Mouse (Mus musculus) MEL (cell line): ENCODE data around the gene Atp8a2. TPM values are rescaled to one million over a fixed set of nuclear protein-coding genes. Genes with fewer than 3 reads are reported as not detected.

Experiments used
- DNase-seq: peaks from one replicate; pipeline ENCODE4 v3.0.0; 2011; ENCODE audit warnings: low read depth, low spot score
- H3K27ac ChIP-seq: 2 replicates; pipeline ENCODE4 v1.5.1; 2012; ENCODE audit warnings: low read depth, mild to moderate bottlenecking, control low read depth, low read length, moderate library complexity; ENCODE audit not compliant: control insufficient read depth
- H3K27me3 ChIP-seq, 2 experiments: fragments of 150-350 bp in 1 of 2; sonication (generic) in 1 of 2; 2 replicates each; pipeline ENCODE4 v1.6.1; 2012; ENCODE audit warnings: low read length in 2 of 2, mild to moderate bottlenecking in 2 of 2, improper control_type of control experiment in 1 of 2, moderate library complexity in 1 of 2; ENCODE audit not compliant: insufficient read depth in 2 of 2, control insufficient read depth in 1 of 2
- H3K36me3 ChIP-seq, 2 experiments: 2 replicates each; pipeline ENCODE4 v1.6.1; 2012 to 2014; ENCODE audit warnings: low read length in 2 of 2, improper control_type of control experiment in 1 of 2, inconsistent platforms in 1 of 2, mild to moderate bottlenecking in 1 of 2; ENCODE audit not compliant: insufficient read depth in 2 of 2, control insufficient read depth in 1 of 2
- H3K4me1 ChIP-seq, 2 experiments: fragments of 150-350 bp in 1 of 2; sonication (generic) in 1 of 2; 2 replicates each; pipeline ENCODE4 v1.6.1; 2012; ENCODE audit warnings: low read length in 2 of 2, improper control_type of control experiment in 1 of 2, mild to moderate bottlenecking in 1 of 2; ENCODE audit not compliant: insufficient read depth in 2 of 2, control insufficient read depth in 1 of 2
- H3K4me3 ChIP-seq, 2 experiments: fragments of 150-350 bp in 1 of 2; sonication (generic) in 1 of 2; 2 replicates each; pipeline ENCODE4 v1.5.1; 2012; ENCODE audit warnings: low read depth in 2 of 2, low read length in 2 of 2, mild to moderate bottlenecking in 2 of 2, moderate library complexity in 2 of 2, control low read depth in 1 of 2, improper control_type of control experiment in 1 of 2; ENCODE audit not compliant: control insufficient read depth in 1 of 2, insufficient read depth in 1 of 2
- H3K79me2 ChIP-seq: 2 replicates; pipeline ENCODE4 v1.6.1; 2012; ENCODE audit warnings: mild to moderate bottlenecking, low read length, moderate library complexity; ENCODE audit not compliant: control insufficient read depth, poor library complexity, insufficient read depth
- H3K9ac ChIP-seq: 2 replicates; pipeline ENCODE4 v1.6.1; 2012; ENCODE audit warnings: low read depth, mild to moderate bottlenecking, control low read depth, low read length, moderate library complexity; ENCODE audit not compliant: control insufficient read depth, poor library complexity, severe bottlenecking
- H3K9me3 ChIP-seq: fragments of 150-350 bp; sonication (generic); replicated peaks from 2 replicates; pipeline ENCODE4 v1.6.1; 2012; ENCODE audit warnings: mild to moderate bottlenecking, low read length, improper control_type of control experiment, moderate library complexity; ENCODE audit not compliant: insufficient read depth
- CHD1 ChIP-seq: IDR thresholded peaks from 2 replicates; pipeline ENCODE4 v1.6.1; 2012; ENCODE audit warnings: low read depth, mild to moderate bottlenecking, inconsistent platforms, low read length, improper control_type of control experiment
- ELF1 ChIP-seq: IDR thresholded peaks from 2 replicates; pipeline ENCODE4 v1.6.1; 2014; ENCODE audit warnings: low read depth, mild to moderate bottlenecking, inconsistent platforms, low read length, improper control_type of control experiment, moderate library complexity
- GABPA ChIP-seq: IDR thresholded peaks from 2 replicates; pipeline ENCODE4 v1.6.1; 2012; ENCODE audit warnings: low read depth, mild to moderate bottlenecking, inconsistent platforms, low read length, improper control_type of control experiment, moderate library complexity
- HCFC1 ChIP-seq: IDR thresholded peaks from 2 replicates; pipeline ENCODE4 v1.6.1; 2012; ENCODE audit warnings: low read depth, mild to moderate bottlenecking, inconsistent platforms, low read length, improper control_type of control experiment, moderate library complexity
- JUND ChIP-seq: IDR thresholded peaks from 2 replicates; pipeline ENCODE4 v1.6.1; 2011; ENCODE audit warnings: low read depth, mild to moderate bottlenecking, improper control_type of control experiment, low read length
- MXI1 ChIP-seq: IDR thresholded peaks from 2 replicates; pipeline ENCODE4 v1.6.1; 2011; ENCODE audit warnings: mild to moderate bottlenecking, low read depth, low read length, improper control_type of control experiment
- MYC ChIP-seq: IDR thresholded peaks from 2 replicates; pipeline ENCODE4 v1.6.1; 2011; ENCODE audit warnings: low read depth, mild to moderate bottlenecking, low read length, improper control_type of control experiment, moderate library complexity
- NELFE ChIP-seq: IDR thresholded peaks from 2 replicates; pipeline ENCODE4 v1.6.1; 2011; ENCODE audit warnings: low read depth, low read length, improper control_type of control experiment
- NRF1 ChIP-seq: IDR thresholded peaks from 2 replicates; pipeline ENCODE4 v1.6.1; 2014; ENCODE audit warnings: low read depth, mild to moderate bottlenecking, inconsistent platforms, low read length, improper control_type of control experiment, moderate library complexity; ENCODE audit not compliant: poor library complexity, insufficient read depth, severe bottlenecking
- POLR2A ChIP-seq, 2 experiments: IDR thresholded peaks; 2 replicates each; pipeline ENCODE4 v1.6.1; 2011 to 2012; ENCODE audit warnings: low read length in 2 of 2, mild to moderate bottlenecking in 2 of 2, control low read depth in 1 of 2, improper control_type of control experiment in 1 of 2, low read depth in 1 of 2, moderate library complexity in 1 of 2; ENCODE audit not compliant: control insufficient read depth in 1 of 2, insufficient read depth in 1 of 2, poor library complexity in 1 of 2
- POLR2AphosphoS2 ChIP-seq: IDR thresholded peaks from 2 replicates; pipeline ENCODE4 v1.6.1; 2011; ENCODE audit warnings: low read length, improper control_type of control experiment
- POLR2AphosphoS5 ChIP-seq: IDR thresholded peaks from 2 replicates; pipeline ENCODE4 v1.6.1; 2012; ENCODE audit warnings: low read depth, borderline replicate concordance, mild to moderate bottlenecking, inconsistent platforms, low read length, moderate library complexity, mixed read lengths
- RAD21 ChIP-seq: IDR thresholded peaks from 2 replicates; pipeline ENCODE4 v1.6.1; 2011; ENCODE audit warnings: mild to moderate bottlenecking, low read depth, low read length, improper control_type of control experiment
- RCOR1 ChIP-seq: IDR thresholded peaks from 2 replicates; pipeline ENCODE4 v1.6.1; 2012; ENCODE audit warnings: low read depth, mild to moderate bottlenecking, inconsistent platforms, low read length, improper control_type of control experiment
- SIN3A ChIP-seq: IDR thresholded peaks from 2 replicates; pipeline ENCODE4 v1.6.1; 2012; ENCODE audit warnings: low read length, improper control_type of control experiment, inconsistent platforms
- TAL1 ChIP-seq: IDR thresholded peaks from 2 replicates; pipeline ENCODE4 v1.6.1; 2012; ENCODE audit warnings: mild to moderate bottlenecking, inconsistent platforms, low read length, moderate library complexity, mixed read lengths
- TBP ChIP-seq: IDR thresholded peaks from 2 replicates; pipeline ENCODE4 v1.8.0; 2011; ENCODE audit warnings: low read depth, low read length, improper control_type of control experiment
- ZKSCAN1 ChIP-seq: IDR thresholded peaks from 2 replicates; pipeline ENCODE4 v1.6.1; 2012; ENCODE audit warnings: low read depth, mild to moderate bottlenecking, inconsistent platforms, low read length, improper control_type of control experiment, moderate library complexity
- ZMIZ1 ChIP-seq: IDR thresholded peaks from 2 replicates; pipeline ENCODE4 v1.6.1; 2012; ENCODE audit warnings: low read depth, mild to moderate bottlenecking, inconsistent platforms, low read length, improper control_type of control experiment, moderate library complexity
- polyA plus RNA-seq, 2 experiments: library from polyadenylated mRNA; stranded (reverse) in 1 of 2; unstranded in 1 of 2; fragments of >175 nt in 1 of 2; fragments of >200 nt in 1 of 2; gene quantifications; 2 replicates each; pipeline versions ENCODE4 v1.2.1 to v1.2.4; 2012; ENCODE audit warnings: low replicate concordance in 2 of 2, low read depth in 1 of 2; ENCODE audit not compliant: insufficient read length in 2 of 2, insufficient read depth in 1 of 2, missing spikeins in 1 of 2
- total RNA-seq: library from RNA; depleted of rRNA; stranded (reverse); fragments of 300-350 nt; gene quantifications from 2 replicates; pipeline ENCODE4 v1.2.3, GENCODE M21; 2012

The Atp8a2 gene
- total and polyA plus RNA-seq, 3 experiments = 0.29 to 0.39 TPM; not detected in 1

DNA sequence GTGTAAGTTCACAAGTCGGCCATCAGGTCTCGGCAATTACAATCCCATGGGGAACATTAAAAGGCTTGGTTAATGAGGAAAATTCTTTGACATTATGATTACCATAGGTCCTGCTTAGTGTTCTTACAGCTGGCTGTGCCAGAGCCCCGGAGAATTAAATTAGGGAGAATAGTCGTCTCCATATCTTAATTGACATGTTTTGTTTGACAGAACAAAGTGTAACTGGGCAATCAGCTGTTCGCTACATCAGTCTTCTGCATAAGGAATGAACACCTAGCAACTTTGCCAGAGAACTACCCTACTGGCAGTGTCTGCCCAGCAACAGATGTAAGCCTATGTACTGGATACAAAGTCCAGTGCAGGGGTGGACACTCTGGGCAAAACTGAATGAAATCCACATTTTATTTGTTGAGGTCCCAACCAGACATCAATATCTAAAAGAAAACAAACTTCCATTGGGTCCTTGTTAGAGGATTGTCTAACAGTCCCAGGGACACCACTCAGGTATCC lies 225.7 kb downstream of the Atp8a2 start:
- no peaks in the 10 kb centered on the region for H3K36me3 ChIP-seq
- H3K4me3 ChIP-seq = no peak overlapping the region
- H3K9me3 ChIP-seq = no peaks in the 10 kb centered on the region
- TF ChIP-seq POLR2A (IDR thresholded peaks at IDR 0.05; ENCODE audit: control insufficient read depth in 1 of 2, insufficient read depth in 1 of 2, low read depth in 1 of 2, low read length in 2 of 2, poor library complexity in 1 of 2) = no peak
- TF ChIP-seq RCOR1 = no peak
- no peak for TF ChIP-seq HCFC1
- no peak for TF ChIP-seq ZMIZ1
- TF ChIP-seq GABPA = no peak
- no peak for TF ChIP-seq NELFE
- no peak for TF ChIP-seq RAD21
- no peak for TF ChIP-seq SIN3A
- TF ChIP-seq TBP = no peak
- TF ChIP-seq JUND = no peak
- no peak for TF ChIP-seq ZKSCAN1
- no peak for TF ChIP-seq CHD1
- no peak for TF ChIP-seq TAL1
- TF ChIP-seq ELF1 = no peak
- no peak for TF ChIP-seq MXI1
- no peak for TF ChIP-seq MYC
- no peak for TF ChIP-seq NRF1
- no peak for TF ChIP-seq POLR2AphosphoS5
- no peak overlapping the region for H3K27ac ChIP-seq
- H3K27me3 ChIP-seq = no peaks in the 10 kb centered on the region
- no peak overlapping the region for H3K9ac ChIP-seq
- no peaks in the 10 kb centered on the region for H3K4me1 ChIP-seq
- no peaks in the 10 kb centered on the region for H3K79me2 ChIP-seq
- no peak for DNase-seq

- no peak for TF ChIP-seq JUND
- TF ChIP-seq SIN3A = no peak
- TF ChIP-seq POLR2AphosphoS2 = no peak
- TF ChIP-seq ZMIZ1 = no peak
- no peak for TF ChIP-seq POLR2A (IDR thresholded peaks at IDR 0.05; ENCODE audit: control insufficient read depth in 1 of 2, insufficient read depth in 1 of 2, low read depth in 1 of 2, low read length in 2 of 2, poor library complexity in 1 of 2)
- TF ChIP-seq POLR2AphosphoS5 = no peak
- TF ChIP-seq, all 39 proteins: peak for 0
- H3K9ac ChIP-seq = no peak overlapping the region
Measured at GRCm38 (mm10) chr14:59969485-59970134, 227.4 kb downstream of the Atp8a2 start.

More at GRCm38 (mm10) chr14:59969485-59970134, 227.4 kb downstream of the Atp8a2 start:
- H3K36me3 ChIP-seq = no peaks in the 10 kb centered on the region
- H3K4me3 ChIP-seq = no peak overlapping the region
- H3K9me3 ChIP-seq = no peaks in the 10 kb centered on the region
- no peak overlapping the region for H3K27ac ChIP-seq
- H3K4me1 ChIP-seq = no peaks in the 10 kb centered on the region
- no peak for DNase-seq
- H3K79me2 ChIP-seq = no peaks in the 10 kb centered on the region
- H3K27me3 ChIP-seq = no peaks in the 10 kb centered on the region
